Mouse (Mus musculus) stomach, embryonic 14.5 days (tissue): ENCODE results near the gene Tysnd1. TPM values are rescaled to one million over a fixed set of nuclear protein-coding genes. Genes with fewer than 3 reads are reported as not detected.

Experiments used
- ATAC-seq: fragments of 200-750 bp; cut with Nextera tagmentation; 2 replicates; pipeline ENCODE4 v1.8.0; 2017; ENCODE audit warnings: low read depth, moderate TSS enrichment; ENCODE audit not compliant: insufficient number of reproducible peaks, insufficient read depth, low FRiP score
- H3K27ac ChIP-seq: fragments of 300-500 bp; sonication (generic); 2 replicates; pipeline ENCODE4 v1.5.1; 2014; ENCODE audit warnings: mild to moderate bottlenecking, low read length, moderate library complexity, mixed read lengths
- H3K27me3 ChIP-seq: fragments of 300-500 bp; sonication (generic); 2 replicates; pipeline ENCODE4 v1.6.1; 2014; ENCODE audit warnings: low read length, control low read depth, mixed read lengths; ENCODE audit not compliant: control insufficient read depth, insufficient read depth
- H3K36me3 ChIP-seq: fragments of 300-500 bp; sonication (generic); 2 replicates; pipeline ENCODE4 v1.6.1; 2014; ENCODE audit warnings: mild to moderate bottlenecking, control low read depth, low read length, moderate library complexity, mixed read lengths; ENCODE audit not compliant: control insufficient read depth, insufficient read depth
- H3K4me1 ChIP-seq: fragments of 300-500 bp; sonication (generic); 2 replicates; pipeline ENCODE4 v1.6.1; 2014; ENCODE audit warnings: low read length, control low read depth, mixed read lengths; ENCODE audit not compliant: control insufficient read depth, insufficient read depth
- H3K4me2 ChIP-seq: fragments of 300-500 bp; sonication (generic); replicated peaks from 2 replicates; pipeline ENCODE4 v1.6.1; 2014; ENCODE audit warnings: low read depth, low read length, control low read depth
- H3K4me3 ChIP-seq: fragments of 300-500 bp; sonication (generic); 2 replicates; pipeline ENCODE4 v1.5.1; 2014; ENCODE audit warnings: low read depth, low read length, control low read depth
- H3K9ac ChIP-seq: fragments of 300-500 bp; sonication (generic); replicated peaks from 2 replicates; pipeline ENCODE4 v1.6.1; 2014; ENCODE audit warnings: low read depth, mild to moderate bottlenecking, control low read depth, low read length, moderate library complexity, mixed read lengths
- H3K9me3 ChIP-seq: fragments of 300-500 bp; sonication (generic); 2 replicates; pipeline ENCODE4 v1.6.1; 2016; ENCODE audit warnings: low read depth, low read length, control low read depth; ENCODE audit not compliant: control insufficient read depth
- WGBS: fragments of 180-500 bp; shearing (Covaris S2); extraction: QIAGEN DNeasy Blood & Tissue Kit; methylation state at CpG from one replicate; pipeline ENCODE4 v1.1.7; 2014; 5-methylcytosine and 5-hydroxymethylcytosine counted together
- polyA plus RNA-seq: library from polyadenylated mRNA; unstranded; fragments of >200 nt; fragmentation: Nextera tagmentation; extraction: Ambion mirVana; gene quantifications from 2 replicates; pipeline ENCODE4 v1.2.1, GENCODE M21; 2014

Tysnd1 gene
- polyA plus RNA-seq: 27.3 and 27.5 TPM in 2 replicates

- ATAC-seq: peak; percentile 96
- H3K27ac ChIP-seq: peak within 1 kb of the TSS; percentile 55; the same call in 1 of the 2 replicates
- WGBS: under 1% methylated on average over 42 of the region's 42 CpGs
- H3K4me3 ChIP-seq: peak within 1 kb of the TSS; percentile 98
- peaks cover 14% of the 10 kb centered on the region for H3K4me1 ChIP-seq
- no peaks in the 10 kb centered on the region for H3K9me3 ChIP-seq
- peak within 1 kb of the TSS; percentile 79 for H3K9ac ChIP-seq
- no peaks in the 10 kb centered on the region for H3K27me3 ChIP-seq
- H3K4me2 ChIP-seq: peak within 1 kb of the TSS; percentile 100
- peaks cover 34% of the 10 kb centered on the region for H3K36me3 ChIP-seq
Measured at GRCm38 (mm10) chr10:61694870-61695670, at the start of gene Tysnd1. Gene Tysnd1 (plus strand): TSS chr10:61695514.

DNA sequence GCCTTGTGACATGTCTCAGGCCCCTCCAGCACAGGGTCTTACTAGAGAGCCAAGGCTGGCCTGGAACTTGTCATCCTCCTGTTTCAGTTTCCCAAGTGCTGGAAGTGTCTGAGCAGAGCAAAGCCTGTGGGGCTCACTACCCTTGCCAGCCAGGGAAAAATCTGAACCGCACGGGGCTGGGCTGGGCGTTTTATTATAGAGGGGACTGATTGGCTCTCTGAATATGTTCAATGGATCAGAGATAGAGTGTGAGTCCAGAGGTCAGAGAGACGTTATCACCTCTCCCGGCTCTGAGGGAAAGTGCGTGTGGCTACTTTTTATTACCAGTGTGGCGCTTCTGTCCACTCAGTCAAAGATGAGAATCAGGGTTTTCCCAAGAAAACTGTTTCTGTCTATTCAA, 48.8 kb upstream of the Tysnd1 start:
- H3K27me3 ChIP-seq: no peaks in the 10 kb centered on the region
- ATAC-seq: no peak
- no peaks in the 10 kb centered on the region for H3K9me3 ChIP-seq
- H3K36me3 ChIP-seq: no peaks in the 10 kb centered on the region; the same call in 1 of the 2 replicates
- no peak overlapping the region for H3K27ac ChIP-seq
- H3K4me2 ChIP-seq: no peak overlapping the region
- 0 out of 2 replicates have a peak, but pooled peaks cover 11% of the 10 kb centered on the region for H3K4me1 ChIP-seq
- no peak overlapping the region for H3K4me3 ChIP-seq
- 59% methylated on average over 7 of the region's 7 CpGs for WGBS
- no peak overlapping the region for H3K9ac ChIP-seq

- Histone ChIP-seq H3K27me3 (no peaks in the 10 kb centered on the region), H3K27ac (peak within 1 kb of the TSS; percentile 12; the same call in 1 of the 2 replicates), H3K4me1 (0 out of 2 replicates have a peak, but pooled peaks cover 11% of the 10 kb centered on the region), H3K9me3 (no peaks in the 10 kb centered on the region), H3K4me3 (peak within 1 kb of the TSS; percentile 55), H3K9ac (peak within 1 kb of the TSS; percentile 34), H3K4me2 (peak within 1 kb of the TSS; percentile 88), H3K36me3 (no peaks in the 10 kb centered on the region; the same call in 1 of the 2 replicates)
- ATAC-seq: peak; percentile 98
- 2% methylated on average over 45 of the region's 50 CpGs for WGBS
Measured at GRCm38 (mm10) chr10:61647790-61648736, 47.3 kb upstream of the Tysnd1 start, which contains the start of gene Ppa1. Gene Ppa1 (plus strand): TSS chr10:61648552.

- peak overlapping the region; percentile 88 for H3K4me2 ChIP-seq
- peak overlapping the region; percentile 34 for H3K9ac ChIP-seq
- H3K4me1 ChIP-seq: 0 out of 2 replicates have a peak, but pooled peaks cover 11% of the 10 kb centered on the region
- no peaks in the 10 kb centered on the region; the same call in 1 of the 2 replicates for H3K36me3 ChIP-seq
- peak; percentile 44; the same call in 1 of the 2 replicates for ATAC-seq
- H3K27me3 ChIP-seq: no peaks in the 10 kb centered on the region
- 1% methylated on average over 49 of the region's 49 CpGs for WGBS
- no peaks in the 10 kb centered on the region for H3K9me3 ChIP-seq
- H3K4me3 ChIP-seq: peak overlapping the region; percentile 55
- H3K27ac ChIP-seq: peak overlapping the region; percentile 12; the same call in 1 of the 2 replicates
Measured at GRCm38 (mm10) chr10:61648737-61649645, 46.3 kb upstream of the Tysnd1 start.

GRCm38 (mm10) chr10:61654105-61654504, 41.2 kb upstream of the Tysnd1 start:
- Histone ChIP-seq H3K27ac (no peak overlapping the region), H3K27me3 (no peaks in the 10 kb centered on the region), H3K36me3 (peaks cover 2% of the 10 kb centered on the region; the same call in 1 of the 2 replicates), H3K9ac (no peak overlapping the region), H3K4me3 (no peak overlapping the region), H3K4me1 (0 out of 2 replicates have a peak, but pooled peaks cover 6% of the 10 kb centered on the region), H3K4me2 (no peak overlapping the region), H3K9me3 (no peaks in the 10 kb centered on the region)
- WGBS: 90% methylated on average over 4 of the region's 4 CpGs
- ATAC-seq: no peak

- H3K4me1 ChIP-seq: no peaks in the 10 kb centered on the region
- 91% methylated on average over 7 of the region's 7 CpGs for WGBS
- no peak overlapping the region for H3K9ac ChIP-seq
- H3K4me3 ChIP-seq: no peak overlapping the region
- peaks cover 6% of the 10 kb centered on the region; the same call in 1 of the 2 replicates for H3K36me3 ChIP-seq
- no peaks in the 10 kb centered on the region for H3K27me3 ChIP-seq
- ATAC-seq: no peak
- H3K9me3 ChIP-seq: no peaks in the 10 kb centered on the region
- no peak overlapping the region for H3K27ac ChIP-seq
- no peak overlapping the region for H3K4me2 ChIP-seq
Measured at GRCm38 (mm10) chr10:61654691-61655090, 40.6 kb upstream of the Tysnd1 start.

GRCm38 (mm10) chr10:61655188-61655587, 40.1 kb upstream of the Tysnd1 start:
- H3K27ac ChIP-seq: no peak overlapping the region
- ATAC-seq: no peak
- no peak overlapping the region for H3K9ac ChIP-seq
- no peaks in the 10 kb centered on the region for H3K9me3 ChIP-seq
- H3K4me1 ChIP-seq: no peaks in the 10 kb centered on the region
- 83% methylated on average over 3 of the region's 3 CpGs for WGBS
- no peaks in the 10 kb centered on the region for H3K27me3 ChIP-seq
- H3K4me2 ChIP-seq: no peak overlapping the region
- peaks cover 6% of the 10 kb centered on the region; the same call in 1 of the 2 replicates for H3K36me3 ChIP-seq
- H3K4me3 ChIP-seq: no peak overlapping the region
